Mouse (Mus musculus) forebrain, embryonic 15.5 days (tissue): ENCODE data around the gene Bivm. TPM values are rescaled to one million over a fixed set of nuclear protein-coding genes. Genes with fewer than 3 reads are reported as not detected.

Experiments used
- polyA plus RNA-seq: library from polyadenylated mRNA; unstranded; fragments of >200 nt; fragmentation: Nextera tagmentation; extraction: Ambion mirVana; gene quantifications from 2 replicates; pipeline ENCODE4 v1.2.1, GENCODE M21; 2015

The Bivm gene
- polyA plus RNA-seq, 1 experiment from 2014 or later: 32.0 TPM

Other genes starting within 250 kb of the Bivm start
- 55.4 and 61.2 TPM in 2 replicates for gene Tpp2, start 185.3 kb upstream of the Bivm start, polyA plus RNA-seq
- 1.4 and 2.1 TPM in 2 replicates for gene Mettl21c, start 98.9 kb upstream of the Bivm start, polyA plus RNA-seq
- gene Gm8251, start 57.0 kb upstream of the Bivm start, polyA plus RNA-seq: 0.13 and 0.18 TPM in 2 replicates
- gene Tex30, start 16.5 kb upstream of the Bivm start, polyA plus RNA-seq: 68.3 and 75.9 TPM in 2 replicates
- gene Kdelc1, start 149 bp upstream of the Bivm start, polyA plus RNA-seq: 29.0 and 31.8 TPM in 2 replicates
- 35.5 and 37.4 TPM in 2 replicates for gene Ercc5, start 28.8 kb downstream of the Bivm start, polyA plus RNA-seq
- not detected in 2 replicates for gene Mettl21e, start 100.0 kb downstream of the Bivm start, polyA plus RNA-seq